Mouse (Mus musculus) liver (tissue): ENCODE results near the gene Ankrd17.

Source experiments
- DNase-seq: peaks from one replicate; pipeline ENCODE4 v3.0.0-alpha.2; 2020; ENCODE audit warnings: mixed read lengths

Gene Ankrd17

GRCm38 (mm10) chr5:90366121-90367066 lies at the start of gene Ankrd17:
Gene Ankrd17 (minus strand): TSS chr5:90366577.
- DNase-seq = peak; percentile 93

- DNase-seq = no peak
Observed at GRCm38 (mm10) chr5:90414925-90415295, 48.5 kb upstream of the Ankrd17 start.

GRCm38 (mm10) chr5:90414142-90414924 lies 48.0 kb upstream of the Ankrd17 start:
- DNase-seq = no peak

GRCm38 (mm10) chr5:90405210-90405609 lies 38.8 kb upstream of the Ankrd17 start:
- peak; percentile 27 for DNase-seq

GRCm38 (mm10) chr5:90396817-90397216 lies 30.4 kb upstream of the Ankrd17 start:
- DNase-seq = no peak

- DNase-seq = no peak
Observed at GRCm38 (mm10) chr5:90394322-90394721, 27.9 kb upstream of the Ankrd17 start.

GRCm38 (mm10) chr5:90393764-90394163 lies 27.4 kb upstream of the Ankrd17 start:
- DNase-seq = no peak

GRCm38 (mm10) chr5:90383080-90383479 lies 16.7 kb upstream of the Ankrd17 start:
- DNase-seq = peak; percentile 16

- DNase-seq = no peak
Observed at GRCm38 (mm10) chr5:90381458-90381857, 15.1 kb upstream of the Ankrd17 start.

GRCm38 (mm10) chr5:90373708-90374107 lies 7.3 kb upstream of the Ankrd17 start:
- no peak for DNase-seq

- DNase-seq = no peak
Observed at GRCm38 (mm10) chr5:90370401-90370800, 4.0 kb upstream of the Ankrd17 start.

- DNase-seq = no peak
Observed at GRCm38 (mm10) chr5:90367067-90367303, 608 bp upstream of the Ankrd17 start, which contains the start of gene Gm9958. Gene Gm9958 (plus strand): TSS chr5:90367204.

- peak; percentile 86 for DNase-seq
Observed at GRCm38 (mm10) chr5:90365141-90365951, 1.0 kb downstream of the Ankrd17 start.

GRCm38 (mm10) chr5:90364526-90364925 lies 1.9 kb downstream of the Ankrd17 start:
- peak; percentile 81 for DNase-seq

GRCm38 (mm10) chr5:90355824-90356223 lies 10.6 kb downstream of the Ankrd17 start:
- DNase-seq = no peak

- peak; percentile 43 for DNase-seq
Observed at GRCm38 (mm10) chr5:90353552-90354317, 12.6 kb downstream of the Ankrd17 start.

- DNase-seq = no peak
Observed at GRCm38 (mm10) chr5:90346877-90347276, 19.5 kb downstream of the Ankrd17 start.

GRCm38 (mm10) chr5:90340847-90341246 lies 25.5 kb downstream of the Ankrd17 start:
- no peak for DNase-seq

- DNase-seq = no peak
Observed at GRCm38 (mm10) chr5:90339953-90340343, 26.4 kb downstream of the Ankrd17 start.

GRCm38 (mm10) chr5:90339129-90339952 lies 27.0 kb downstream of the Ankrd17 start:
- peak; percentile 28 for DNase-seq
